Mouse (Mus musculus): Measurements from ENCODE around the gene Deup1.

DNA sequence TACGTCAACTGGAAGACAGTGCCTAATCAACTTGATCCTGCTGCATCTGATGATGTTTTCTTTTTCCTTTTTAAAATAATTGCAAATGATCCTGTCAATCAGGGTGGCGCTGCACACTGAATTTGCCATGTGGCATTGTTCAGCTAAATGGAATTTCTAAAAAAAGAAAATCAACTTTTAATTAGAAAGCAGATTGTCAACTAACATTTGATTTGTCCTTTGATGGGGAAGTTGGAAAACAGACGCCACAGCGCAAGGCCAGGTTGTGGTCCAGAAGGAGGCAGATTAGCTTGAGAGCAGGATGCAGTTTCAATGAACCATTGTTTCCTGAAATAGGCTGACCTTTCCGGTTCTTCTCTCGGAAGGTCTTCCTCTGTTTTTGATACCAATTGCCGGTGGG is 101.2 kb downstream of the Deup1 start:
- TF ChIP-seq POLR2A (IDR thresholded peaks at IDR 0.05; ENCODE audit: insufficient read length, low read depth) (no peak), SRF (IDR thresholded peaks at IDR 0.05; ENCODE audit: control insufficient read depth, insufficient read length, low read depth) (no peak), MAX (IDR thresholded peaks at IDR 0.05; ENCODE audit: low read depth) (no peak), REST (IDR thresholded peaks at IDR 0.05; ENCODE audit: insufficient read depth, insufficient read length) (no peak), E2F4 (IDR thresholded peaks at IDR 0.05; ENCODE audit: insufficient read depth) (no peak)
